Mouse (Mus musculus) B cell, adult 67 days (primary cell): ENCODE measurements around the gene Pigh. TPM values are rescaled to one million over a fixed set of nuclear protein-coding genes. Genes with fewer than 3 reads are reported as not detected.

Experiments used
- total RNA-seq, 2 experiments: library from RNA; stranded (reverse); gene quantifications; 4 replicates each; pipeline ENCODE4 v1.2.4; 2023

The Pigh gene
- total RNA-seq, result 1 to 10 TPM; 6.1 to 7.8 TPM

DNA sequence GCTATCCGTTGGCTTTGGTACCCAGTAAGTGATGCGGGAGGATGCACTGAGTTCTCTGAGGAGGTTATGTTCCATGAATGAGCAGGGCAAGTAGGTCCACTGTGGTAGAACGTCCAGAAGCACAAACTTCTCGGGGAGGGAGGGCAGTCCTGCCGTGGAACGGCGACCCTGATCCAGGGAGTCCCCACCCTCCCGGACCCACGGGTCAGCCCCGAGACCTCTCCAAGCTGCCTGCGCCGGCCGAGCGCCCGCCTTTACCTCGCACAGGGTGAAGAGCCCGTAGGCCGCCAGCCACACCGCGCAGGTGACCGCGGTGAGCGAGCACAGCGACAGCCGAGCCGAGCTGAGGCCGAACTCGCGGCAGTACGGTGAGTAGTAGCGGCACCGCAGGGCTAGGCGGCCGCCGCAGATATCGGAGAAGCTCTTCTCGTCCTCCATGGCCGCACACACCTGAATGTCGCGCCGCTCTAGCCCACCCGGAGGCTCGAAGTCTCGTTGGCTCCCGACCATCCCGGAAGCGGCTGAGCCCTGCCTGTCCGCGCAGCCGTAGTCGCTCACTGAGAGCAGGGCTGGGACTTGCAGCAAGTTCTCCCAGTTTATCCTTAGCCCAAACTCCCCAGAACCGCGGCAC is at the start of gene Pigh:
Pigh (minus strand) TSS at position 470 of the 631 bp plus-strand sequence.

DNA sequence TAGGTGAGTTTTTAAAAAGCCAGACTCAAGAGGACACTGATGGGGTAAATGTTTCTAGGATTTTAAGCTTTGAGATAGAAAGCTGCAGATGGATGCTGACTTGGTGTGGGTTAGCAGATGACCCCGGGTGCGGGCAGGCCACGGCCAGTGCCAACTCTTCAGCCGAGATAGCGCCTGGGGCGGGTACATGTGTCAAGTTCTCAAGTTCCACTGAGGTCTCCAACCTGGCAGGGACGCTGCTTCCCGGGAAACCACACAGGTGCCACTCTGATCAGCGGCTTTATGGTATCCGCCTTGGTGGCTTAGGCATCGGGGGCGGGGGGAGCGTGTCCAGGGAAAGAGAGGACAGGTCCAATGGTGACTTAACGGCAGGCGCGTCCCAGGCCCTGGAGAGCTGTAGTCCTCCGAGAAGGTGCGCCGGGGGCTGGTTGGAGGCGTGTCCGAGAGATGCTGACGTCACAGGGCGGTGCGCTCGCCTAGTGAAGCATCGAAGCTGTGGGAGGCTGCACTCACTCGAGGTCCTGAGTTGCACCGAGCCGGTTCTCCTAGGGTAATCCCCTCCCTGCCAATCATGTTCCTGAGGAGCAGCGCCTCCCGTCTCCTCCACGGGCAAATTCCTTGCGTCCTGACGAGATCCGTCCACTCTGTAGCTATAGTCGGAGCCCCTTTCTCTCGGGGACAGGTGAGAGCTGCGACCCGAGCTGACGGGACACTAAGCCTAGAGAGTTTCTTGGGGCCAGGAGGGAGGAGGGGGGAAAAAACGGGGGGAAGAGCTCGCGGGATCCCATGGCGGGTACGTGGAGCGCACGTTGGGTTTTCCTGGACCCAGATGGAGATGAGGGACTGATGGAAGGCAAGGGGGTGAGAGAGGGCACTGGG is 41.1 kb upstream of the Pigh start, which contains the start of gene Arg2:
Arg2 (plus strand) TSS at position 479 of the 879 bp plus-strand sequence.

Other genes with a start within 250 kb of the Pigh start
- 100 to 1,000 TPM in 1 of 2 experiments, 10 to 100 TPM in 1; 75.0 to 101 TPM for gene Atp6v1d, start 228.0 kb downstream of the Pigh start, total RNA-seq
- 10 to 100 TPM; 44.5 TPM for gene Eif2s1, start 227.8 kb downstream of the Pigh start, total RNA-seq
- gene Plek2, start 182.7 kb downstream of the Pigh start, total RNA-seq, result under 1 TPM in 1 of 2 experiments, not detected in 1; 0.47 TPM
- gene Tmem229b, start 82.0 kb downstream of the Pigh start, total RNA-seq, result 10 to 100 TPM; 40.9 to 60.9 TPM
- 1 to 10 TPM in 1 of 2 experiments, under 1 TPM in 1; 0.68 to 1.7 TPM for gene Plekhh1, start 60.5 kb downstream of the Pigh start, total RNA-seq
- not detected for gene Arg2, start 41.1 kb upstream of the Pigh start, total RNA-seq
- gene Vti1b, start 83.0 kb upstream of the Pigh start, total RNA-seq, result 10 to 100 TPM; 76.1 to 77.1 TPM
- 10 to 100 TPM; 21.6 to 26.1 TPM for gene Rdh11, start 102.6 kb upstream of the Pigh start, total RNA-seq
- gene Rdh12, start 119.3 kb upstream of the Pigh start, total RNA-seq, result 10 to 100 TPM; 18.0 to 19.6 TPM
- gene Zfyve26, start 206.7 kb upstream of the Pigh start, total RNA-seq, result 100 to 1,000 TPM; 118 to 121 TPM
- gene Rad51b, start 207.6 kb upstream of the Pigh start, total RNA-seq, result 1 to 10 TPM in 1 of 2 experiments, under 1 TPM in 1; 0.92 to 1.2 TPM